Mouse (Mus musculus) heart, postnatal 0 days (tissue): ENCODE results near the gene Ccdc188. TPM values are rescaled to one million over a fixed set of nuclear protein-coding genes. Genes with fewer than 3 reads are reported as not detected.

Experiments used
- ATAC-seq: fragments of 200-750 bp; cut with Nextera tagmentation; 2 replicates; pipeline ENCODE4 v1.8.0; 2017; ENCODE audit warnings: low read depth, moderate number of reproducible peaks, moderate library complexity; ENCODE audit not compliant: insufficient read depth
- DNase-seq: peaks from one replicate; pipeline ENCODE4 v3.0.0-alpha.2; 2016; ENCODE audit warnings: low spot score
- H3K27ac ChIP-seq: fragments of 300-500 bp; sonication (generic); 2 replicates; pipeline ENCODE4 v1.5.1; 2014; ENCODE audit warnings: low read depth, mild to moderate bottlenecking
- H3K27me3 ChIP-seq: fragments of 300-500 bp; sonication (generic); 2 replicates; pipeline ENCODE4 v1.6.1; 2014; ENCODE audit warnings: low read length, mixed read lengths; ENCODE audit not compliant: control insufficient read depth, insufficient read depth
- H3K36me3 ChIP-seq: fragments of 300-500 bp; sonication (generic); replicated peaks from 2 replicates; pipeline ENCODE4 v1.6.1; 2014; ENCODE audit warnings: low read length, mixed read lengths; ENCODE audit not compliant: control insufficient read depth, insufficient read depth
- H3K4me1 ChIP-seq: fragments of 300-500 bp; sonication (generic); 2 replicates; pipeline ENCODE4 v1.6.1; 2014; ENCODE audit warnings: antibody characterized with exemption; ENCODE audit not compliant: control insufficient read depth, insufficient read depth
- H3K4me2 ChIP-seq: fragments of 300-500 bp; sonication (generic); 2 replicates; pipeline ENCODE4 v1.6.1; 2014; ENCODE audit warnings: low read depth, mild to moderate bottlenecking, low read length, moderate library complexity
- H3K4me3 ChIP-seq: fragments of 300-500 bp; sonication (generic); 2 replicates; pipeline ENCODE4 v1.5.1; 2014; ENCODE audit warnings: low read depth, low read length
- H3K9ac ChIP-seq: fragments of 300-500 bp; sonication (generic); replicated peaks from 2 replicates; pipeline ENCODE4 v1.6.1; 2014; ENCODE audit warnings: low read depth, low read length, mixed read lengths
- H3K9me3 ChIP-seq: fragments of 300-500 bp; sonication (generic); replicated peaks from 2 replicates; pipeline ENCODE4 v1.6.1; 2016; ENCODE audit warnings: low read length; ENCODE audit not compliant: control insufficient read depth
- CTCF ChIP-seq: IDR thresholded peaks from 2 replicates; pipeline ENCODE4 v1.5.1; 2016; ENCODE audit warnings: antibody characterized with exemption, control low read depth, low read depth
- EP300 ChIP-seq: IDR thresholded peaks from 2 replicates; pipeline ENCODE4 v1.6.1; 2016; ENCODE audit warnings: antibody characterized with exemption, low read depth
- WGBS: fragments of 180-500 bp; shearing (Covaris S2); extraction: QIAGEN DNeasy Blood & Tissue Kit; methylation state at CpG from one replicate; pipeline ENCODE4 v1.1.7; 2014; 5-methylcytosine and 5-hydroxymethylcytosine counted together
- polyA plus RNA-seq: library from polyadenylated mRNA; unstranded; fragments of >200 nt; fragmentation: Nextera tagmentation; extraction: Ambion mirVana; gene quantifications from 2 replicates; pipeline ENCODE4 v1.2.1, GENCODE M21; 2015
- total RNA-seq: library from RNA; depleted of rRNA; stranded (reverse); fragments of >200 nt; gene quantifications from 2 replicates; pipeline ENCODE4 v1.2.3, GENCODE M21; 2014; ENCODE audit warnings: low replicate concordance

Ccdc188 gene
- total and polyA plus RNA-seq, 2 experiments from 2014 or later, result not detected

DNA sequence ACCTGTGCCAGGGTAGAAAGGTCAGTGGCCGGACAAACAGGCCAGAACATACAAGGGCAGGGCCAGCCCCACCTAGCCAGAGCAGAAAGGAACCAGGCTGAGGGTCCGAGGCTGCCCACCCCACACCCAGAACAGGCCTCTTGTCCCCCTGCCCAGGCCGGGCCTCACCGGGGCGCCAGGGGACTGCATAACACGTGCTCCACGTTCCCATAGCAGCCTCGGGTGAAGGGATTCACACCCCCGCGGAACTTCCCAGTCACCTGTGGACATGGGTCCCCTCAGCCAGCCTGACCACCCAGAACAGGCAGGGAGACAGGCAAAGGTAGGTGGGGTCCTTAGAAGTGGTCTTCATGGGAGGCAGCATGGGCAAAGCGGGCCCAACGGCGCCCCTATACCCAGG is 9.5 kb downstream of the Ccdc188 start:
- Histone ChIP-seq H3K9me3 (no peaks in the 10 kb centered on the region), H3K4me1 (peaks cover 34% of the 10 kb centered on the region), H3K9ac (no peak overlapping the region), H3K4me3 (no peak overlapping the region), H3K27ac (no peak overlapping the region), H3K36me3 (peaks cover 59% of the 10 kb centered on the region), H3K4me2 (no peak overlapping the region), H3K27me3 (no peaks in the 10 kb centered on the region)
- no peak for DNase-seq
- TF ChIP-seq EP300, result no peak
- TF ChIP-seq CTCF, result no peak
- 89% methylated on average over 13 of the region's 13 CpGs for WGBS
- no peak for ATAC-seq

DNA sequence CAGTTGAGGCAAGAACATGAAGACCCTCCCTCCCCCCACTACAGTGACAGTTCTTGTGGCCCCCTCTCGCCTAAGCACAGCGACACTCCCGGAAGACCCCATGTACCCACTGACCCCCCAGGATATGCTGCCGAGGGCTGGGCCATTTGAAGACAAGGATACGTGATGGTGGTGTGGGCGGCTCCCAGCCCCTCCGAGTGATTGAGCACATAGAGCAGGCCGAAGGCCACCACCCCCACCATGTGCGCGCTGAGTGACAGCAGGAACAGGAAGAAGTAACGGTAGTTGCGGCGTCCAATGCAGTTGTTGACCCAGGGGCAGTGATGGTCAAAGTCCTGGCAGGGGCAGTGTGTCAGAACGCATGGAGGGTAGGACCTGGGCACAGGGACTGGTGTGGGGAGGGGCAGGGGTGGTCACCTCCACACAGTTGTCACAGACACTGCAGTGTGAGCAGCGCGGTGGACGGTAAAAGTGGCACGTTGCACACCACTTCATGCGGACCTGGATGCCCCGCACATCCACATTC is 10.3 kb downstream of the Ccdc188 start:
- WGBS, result 94% methylated on average over 20 of the region's 20 CpGs
- ATAC-seq, result no peak
- H3K4me1 ChIP-seq, result peaks cover 35% of the 10 kb centered on the region

DNA sequence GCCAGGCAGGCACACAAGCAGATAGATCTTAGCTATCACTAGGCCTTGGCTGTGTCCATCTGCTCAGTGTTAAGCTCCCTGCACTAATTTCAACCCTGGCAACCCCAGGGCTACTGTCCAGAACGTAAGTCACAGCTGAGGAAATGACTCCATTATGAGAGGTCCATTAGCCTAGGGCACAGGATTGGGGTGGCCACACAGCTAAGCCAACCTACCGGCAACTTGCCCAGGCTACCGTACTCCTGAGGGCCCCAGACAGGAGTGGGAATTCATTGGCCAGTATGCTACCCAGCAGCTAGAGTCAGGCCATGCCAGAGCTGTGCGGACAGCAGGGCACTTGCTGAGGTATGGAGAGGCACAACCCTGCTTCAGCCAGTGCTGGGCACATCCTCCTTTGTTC is 11.2 kb downstream of the Ccdc188 start:
- H3K36me3 ChIP-seq, result peaks cover 42% of the 10 kb centered on the region
- TF ChIP-seq EP300, result no peak
- no peak for TF ChIP-seq CTCF
- H3K4me1 ChIP-seq, result peaks cover 44% of the 10 kb centered on the region
- no peak overlapping the region for H3K4me3 ChIP-seq
- H3K4me2 ChIP-seq, result peak overlapping the region; percentile 55; the same call in 1 of the 2 replicates
- no peak for DNase-seq
- H3K27me3 ChIP-seq, result no peaks in the 10 kb centered on the region
- ATAC-seq, result no peak
- H3K9me3 ChIP-seq, result no peaks in the 10 kb centered on the region
- peak overlapping the region; percentile 93 for H3K27ac ChIP-seq
- no peak overlapping the region for H3K9ac ChIP-seq
- 72% methylated on average over 4 of the region's 4 CpGs for WGBS

More for the DNA sequence above, 10.3 kb downstream of the Ccdc188 start:
- TF ChIP-seq EP300 (no peak), CTCF (no peak)
- Histone ChIP-seq H3K36me3 (peaks cover 51% of the 10 kb centered on the region), H3K27me3 (no peaks in the 10 kb centered on the region), H3K4me2 (no peak overlapping the region), H3K9me3 (no peaks in the 10 kb centered on the region), H3K4me3 (no peak overlapping the region), H3K27ac (no peak overlapping the region), H3K9ac (no peak overlapping the region)
- no peak for DNase-seq

DNA sequence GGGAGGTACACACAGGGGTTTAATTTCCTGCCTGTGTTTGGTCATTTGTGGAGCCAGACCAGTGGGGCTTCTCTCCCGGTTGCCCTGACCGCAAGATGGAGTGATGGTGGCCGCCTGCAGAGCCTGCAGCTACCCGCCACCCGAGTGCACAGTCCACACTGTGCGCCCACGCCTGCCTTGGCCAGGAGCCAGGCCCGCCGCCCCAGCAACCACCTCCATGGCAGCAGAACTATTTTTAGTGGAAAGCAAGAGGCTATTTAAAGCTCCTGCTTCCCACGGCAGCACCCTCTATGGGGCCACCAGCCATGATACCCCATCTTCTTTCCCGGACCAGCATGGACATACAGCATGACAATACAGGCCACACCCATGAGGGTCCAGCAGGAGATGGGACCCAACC is 11.9 kb downstream of the Ccdc188 start:
- Histone ChIP-seq H3K36me3 (peaks cover 34% of the 10 kb centered on the region), H3K4me1 (peaks cover 49% of the 10 kb centered on the region), H3K4me3 (peak overlapping the region; percentile 22), H3K27me3 (no peaks in the 10 kb centered on the region), H3K9me3 (no peaks in the 10 kb centered on the region), H3K9ac (peak overlapping the region; percentile 35), H3K4me2 (peak overlapping the region; percentile 55), H3K27ac (peak overlapping the region; percentile 93)
- ATAC-seq, result peak; percentile 80
- DNase-seq, result peak; percentile 73
- no peak for TF ChIP-seq EP300
- no peak for TF ChIP-seq CTCF
- WGBS, result 6% methylated on average over 11 of the region's 11 CpGs

DNA sequence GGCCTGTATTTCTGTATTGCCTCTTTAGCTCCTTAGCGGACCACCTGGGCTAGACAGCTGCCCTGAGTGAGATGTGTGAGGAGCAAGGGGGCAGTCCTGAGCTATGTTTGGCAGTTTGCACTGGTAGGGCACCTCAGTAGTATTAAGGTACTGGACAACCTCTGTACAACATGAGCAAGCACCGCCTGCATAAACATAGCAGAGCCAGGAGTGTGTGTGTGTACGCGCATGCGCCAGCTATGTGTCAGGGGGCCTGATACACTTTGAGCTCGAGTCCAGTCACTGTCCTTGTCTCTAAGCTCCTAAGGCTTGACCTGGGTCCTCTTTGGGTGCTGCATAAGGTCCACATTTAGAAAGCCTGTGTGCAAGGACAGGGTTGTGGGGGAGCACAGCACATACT is 12.9 kb downstream of the Ccdc188 start:
- TF ChIP-seq EP300, result no peak
- peak; percentile 16 for TF ChIP-seq CTCF
- no peak overlapping the region; the same call in 1 of the 2 replicates for H3K9ac ChIP-seq
- H3K36me3 ChIP-seq, result peaks cover 24% of the 10 kb centered on the region
- H3K4me3 ChIP-seq, result no peak overlapping the region
- peak overlapping the region; percentile 93 for H3K27ac ChIP-seq
- ATAC-seq (no peak), DNase-seq (no peak)
- H3K4me1 ChIP-seq, result peaks cover 51% of the 10 kb centered on the region
- H3K27me3 ChIP-seq, result no peaks in the 10 kb centered on the region
- peak overlapping the region; percentile 55 for H3K4me2 ChIP-seq
- 49% methylated on average over 6 of the region's 6 CpGs for WGBS
- no peaks in the 10 kb centered on the region for H3K9me3 ChIP-seq

DNA sequence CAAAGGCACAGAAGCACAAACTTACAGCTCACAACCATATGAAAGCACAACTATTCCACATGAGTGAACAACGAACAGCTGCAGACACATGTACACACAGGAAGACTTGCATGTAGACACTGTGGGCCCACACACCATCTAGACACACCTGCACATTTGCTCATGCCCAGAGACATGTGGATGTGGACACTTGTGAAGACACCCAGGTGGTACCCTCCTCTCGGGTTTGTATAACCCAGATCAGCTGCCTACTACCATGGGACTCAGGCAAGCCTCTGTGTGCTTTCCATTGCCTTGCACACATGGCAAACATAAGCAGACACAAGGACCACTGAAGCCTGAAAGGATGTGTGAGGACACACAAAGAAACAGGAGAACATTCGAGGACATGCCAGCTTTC is 13.4 kb downstream of the Ccdc188 start:
- no peaks in the 10 kb centered on the region for H3K9me3 ChIP-seq
- H3K27ac ChIP-seq, result peak overlapping the region; percentile 93
- 0 out of 2 replicates have a peak overlapping the region, but pooled peaks have one; percentile 55 for H3K4me2 ChIP-seq
- H3K4me3 ChIP-seq, result no peak overlapping the region
- no peaks in the 10 kb centered on the region for H3K27me3 ChIP-seq
- no peak overlapping the region for H3K9ac ChIP-seq
- peaks cover 55% of the 10 kb centered on the region for H3K4me1 ChIP-seq
- H3K36me3 ChIP-seq, result peaks cover 20% of the 10 kb centered on the region
- no peak for TF ChIP-seq EP300
- no peak for TF ChIP-seq CTCF
- DNase-seq (no peak), ATAC-seq (no peak)
- 78% methylated on average over 3 of the region's 3 CpGs for WGBS
